Mouse (Mus musculus) heart, adult 11 months (tissue): ENCODE measurements around the gene Olfr293.

Experiments used
- DNase-seq: peaks from one replicate; pipeline ENCODE4 v3.0.0; 2022

The Olfr293 gene

GRCm38 (mm10) chr7:86648761-86649160, at the start of gene Olfr293:
TSS of gene Olfr293 (plus strand) at chr7:86649061.
- DNase-seq = no peak

- DNase-seq = no peak
Measured at GRCm38 (mm10) chr7:86616543-86616942, 32.3 kb upstream of the Olfr293 start, which contains the start of gene Olfr294. TSS of gene Olfr294 (minus strand) at chr7:86616643.

GRCm38 (mm10) chr7:86688030-86688429, 39.2 kb downstream of the Olfr293 start, which contains the start of gene Olfr292:
TSS of gene Olfr292 (plus strand) at chr7:86688330.
- no peak for DNase-seq
